Mouse (Mus musculus) heart, embryonic 12.5 days (tissue): ENCODE results near the gene Zfp82. TPM values are rescaled to one million over a fixed set of nuclear protein-coding genes. Genes with fewer than 3 reads are reported as not detected.

Experiments used
- ATAC-seq: fragments of 200-750 bp; cut with Nextera tagmentation; 2 replicates; pipeline ENCODE4 v1.8.0; 2017; ENCODE audit warnings: moderate TSS enrichment, moderate library complexity; ENCODE audit not compliant: insufficient number of reproducible peaks, low FRiP score
- H3K27ac ChIP-seq: fragments of 300-500 bp; sonication (generic); 2 replicates; pipeline ENCODE4 v1.5.1; 2016; ENCODE audit warnings: mild to moderate bottlenecking, moderate library complexity; ENCODE audit not compliant: poor library complexity, severe bottlenecking
- H3K27me3 ChIP-seq: fragments of 300-500 bp; sonication (generic); replicated peaks from 2 replicates; pipeline ENCODE4 v1.6.1; 2016; ENCODE audit warnings: mild to moderate bottlenecking, moderate library complexity
- H3K36me3 ChIP-seq: fragments of 300-500 bp; sonication (generic); 2 replicates; pipeline ENCODE4 v1.6.1; 2016; ENCODE audit warnings: mild to moderate bottlenecking, moderate library complexity
- H3K4me1 ChIP-seq: fragments of 300-500 bp; sonication (generic); replicated peaks from 2 replicates; pipeline ENCODE4 v1.6.1; 2016; ENCODE audit warnings: mild to moderate bottlenecking
- H3K4me2 ChIP-seq: fragments of 300-500 bp; sonication (generic); 2 replicates; pipeline ENCODE4 v1.6.1; 2016; ENCODE audit warnings: mild to moderate bottlenecking, moderate library complexity
- H3K4me3 ChIP-seq: fragments of 300-500 bp; sonication (generic); 2 replicates; pipeline ENCODE4 v1.5.1; 2016; ENCODE audit warnings: mild to moderate bottlenecking
- H3K9ac ChIP-seq: fragments of 300-500 bp; sonication (generic); 2 replicates; pipeline ENCODE4 v1.6.1; 2016; ENCODE audit warnings: mild to moderate bottlenecking, moderate library complexity
- H3K9me3 ChIP-seq: fragments of 300-500 bp; sonication (generic); replicated peaks from 2 replicates; pipeline ENCODE4 v1.6.1; 2016; ENCODE audit warnings: mild to moderate bottlenecking, moderate library complexity
- WGBS: fragments of 180-500 bp; shearing (Covaris S2); methylation state at CpG from one replicate; pipeline ENCODE4 v1.1.7; 2016; 5-methylcytosine and 5-hydroxymethylcytosine counted together
- polyA plus RNA-seq: library from polyadenylated mRNA; unstranded; fragments of >200 nt; fragmentation: Nextera tagmentation; extraction: Ambion mirVana; gene quantifications from 2 replicates; pipeline ENCODE4 v1.2.1, GENCODE M21; 2016

Zfp82 gene
- polyA plus RNA-seq, 1 experiment from 2014 or later, result 2.5 TPM

GRCm38 (mm10) chr7:30034331-30034730 is 38.4 kb downstream of the Zfp82 start:
- H3K9me3 ChIP-seq, result no peaks in the 10 kb centered on the region

GRCm38 (mm10) chr7:30031379-30031778 is 41.3 kb downstream of the Zfp82 start:
- Histone ChIP-seq H3K4me2 (no peak overlapping the region), H3K9ac (no peak overlapping the region), H3K9me3 (no peaks in the 10 kb centered on the region), H3K27me3 (no peaks in the 10 kb centered on the region), H3K27ac (no peak overlapping the region), H3K36me3 (peaks cover 22% of the 10 kb centered on the region), H3K4me1 (no peaks in the 10 kb centered on the region), H3K4me3 (no peak overlapping the region)
- 86% methylated on average over 3 of the region's 3 CpGs for WGBS
- ATAC-seq, result no peak

More at GRCm38 (mm10) chr7:30034331-30034730, 38.4 kb downstream of the Zfp82 start:
- no peaks in the 10 kb centered on the region for H3K27me3 ChIP-seq
- 87% methylated on average over 12 of the region's 12 CpGs for WGBS
- H3K4me1 ChIP-seq, result no peaks in the 10 kb centered on the region
- no peak overlapping the region for H3K4me2 ChIP-seq
- peaks cover 16% of the 10 kb centered on the region for H3K36me3 ChIP-seq
- no peak for ATAC-seq
- H3K4me3 ChIP-seq, result no peak overlapping the region
- no peak overlapping the region for H3K27ac ChIP-seq
- H3K9ac ChIP-seq, result no peak overlapping the region

- no peaks in the 10 kb centered on the region for H3K4me1 ChIP-seq
- H3K4me3 ChIP-seq, result no peak overlapping the region
- no peak for ATAC-seq
- no peaks in the 10 kb centered on the region for H3K9me3 ChIP-seq
- WGBS, result 42% methylated on average over 6 of the region's 6 CpGs
- H3K9ac ChIP-seq, result no peak overlapping the region
- peaks cover 26% of the 10 kb centered on the region for H3K36me3 ChIP-seq
- H3K27me3 ChIP-seq, result no peaks in the 10 kb centered on the region
- H3K27ac ChIP-seq, result no peak overlapping the region
- H3K4me2 ChIP-seq, result no peak overlapping the region
These were observed 42.0 kb downstream of the Zfp82 start for GRCm38 (mm10) chr7:30030677-30031076.

GRCm38 (mm10) chr7:30028572-30028971 is 44.1 kb downstream of the Zfp82 start:
- H3K27ac ChIP-seq, result no peak overlapping the region
- H3K9ac ChIP-seq, result no peak overlapping the region
- no peak overlapping the region for H3K4me3 ChIP-seq
- no peaks in the 10 kb centered on the region for H3K9me3 ChIP-seq
- H3K4me2 ChIP-seq, result no peak overlapping the region
- WGBS, result 80% methylated on average over 3 of the region's 3 CpGs
- H3K27me3 ChIP-seq, result no peaks in the 10 kb centered on the region
- H3K4me1 ChIP-seq, result no peaks in the 10 kb centered on the region
- H3K36me3 ChIP-seq, result peaks cover 45% of the 10 kb centered on the region
- ATAC-seq, result no peak

GRCm38 (mm10) chr7:30027331-30027730 is 45.4 kb downstream of the Zfp82 start:
- Histone ChIP-seq H3K4me2 (no peak overlapping the region), H3K4me1 (no peaks in the 10 kb centered on the region), H3K36me3 (peaks cover 57% of the 10 kb centered on the region), H3K27ac (no peak overlapping the region), H3K9ac (no peak overlapping the region), H3K4me3 (no peak overlapping the region), H3K9me3 (no peaks in the 10 kb centered on the region), H3K27me3 (no peaks in the 10 kb centered on the region)
- WGBS, result 84% methylated on average over 4 of the region's 4 CpGs
- no peak for ATAC-seq

- Histone ChIP-seq H3K27me3 (no peaks in the 10 kb centered on the region), H3K9me3 (no peaks in the 10 kb centered on the region), H3K27ac (no peak overlapping the region), H3K9ac (no peak overlapping the region), H3K4me2 (no peak overlapping the region), H3K4me3 (no peak overlapping the region), H3K4me1 (no peaks in the 10 kb centered on the region), H3K36me3 (peaks cover 76% of the 10 kb centered on the region)
- WGBS, result 78% methylated on average over 5 of the region's 5 CpGs
- no peak for ATAC-seq
These were observed 47.3 kb downstream of the Zfp82 start for GRCm38 (mm10) chr7:30025358-30025757.

GRCm38 (mm10) chr7:30023800-30024199 is 48.9 kb downstream of the Zfp82 start:
- Histone ChIP-seq H3K27me3 (no peaks in the 10 kb centered on the region), H3K9me3 (no peaks in the 10 kb centered on the region), H3K36me3 (peaks cover 89% of the 10 kb centered on the region), H3K4me1 (no peaks in the 10 kb centered on the region), H3K4me2 (no peak overlapping the region), H3K9ac (no peak overlapping the region), H3K4me3 (no peak overlapping the region), H3K27ac (no peak overlapping the region)
- 72% methylated on average over 8 of the region's 8 CpGs for WGBS
- ATAC-seq, result no peak

- H3K36me3 ChIP-seq, result peaks cover 90% of the 10 kb centered on the region
- no peak overlapping the region for H3K4me2 ChIP-seq
- no peak overlapping the region for H3K4me3 ChIP-seq
- H3K27ac ChIP-seq, result no peak overlapping the region
- no peak overlapping the region for H3K9ac ChIP-seq
- ATAC-seq, result no peak
- 92% methylated on average over 9 of the region's 9 CpGs for WGBS
- no peaks in the 10 kb centered on the region for H3K9me3 ChIP-seq
- H3K27me3 ChIP-seq, result no peaks in the 10 kb centered on the region
- no peaks in the 10 kb centered on the region for H3K4me1 ChIP-seq
These were observed 49.4 kb downstream of the Zfp82 start for GRCm38 (mm10) chr7:30023324-30023723.

GRCm38 (mm10) chr7:30019543-30019942 is 53.2 kb downstream of the Zfp82 start:
- H3K9me3 ChIP-seq, result no peaks in the 10 kb centered on the region
- H3K4me2 ChIP-seq, result no peak overlapping the region
- H3K9ac ChIP-seq, result no peak overlapping the region
- 83% methylated on average over 2 of the region's 2 CpGs for WGBS
- peaks cover 96% of the 10 kb centered on the region for H3K36me3 ChIP-seq
- no peak overlapping the region for H3K27ac ChIP-seq
- ATAC-seq, result no peak
- H3K4me1 ChIP-seq, result no peaks in the 10 kb centered on the region
- H3K27me3 ChIP-seq, result no peaks in the 10 kb centered on the region
- no peak overlapping the region for H3K4me3 ChIP-seq

- 88% methylated on average over 6 of the region's 6 CpGs for WGBS
- ATAC-seq, result no peak
- no peaks in the 10 kb centered on the region for H3K27me3 ChIP-seq
These were observed 55.5 kb downstream of the Zfp82 start for GRCm38 (mm10) chr7:30017226-30017625.

GRCm38 (mm10) chr7:30012956-30013363 is 59.7 kb downstream of the Zfp82 start:
- H3K9me3 ChIP-seq, result no peaks in the 10 kb centered on the region
- WGBS, result 86% methylated on average over 4 of the region's 4 CpGs
- no peak overlapping the region for H3K4me2 ChIP-seq
- H3K4me1 ChIP-seq, result 0 out of 2 replicates have a peak, but pooled peaks cover under 1% of the 10 kb centered on the region
- H3K27ac ChIP-seq, result no peak overlapping the region
- no peak overlapping the region for H3K4me3 ChIP-seq
- H3K36me3 ChIP-seq, result peaks cover 88% of the 10 kb centered on the region
- no peaks in the 10 kb centered on the region for H3K27me3 ChIP-seq
- H3K9ac ChIP-seq, result no peak overlapping the region
- ATAC-seq, result no peak

More at GRCm38 (mm10) chr7:30017226-30017625, 55.5 kb downstream of the Zfp82 start:
- Histone ChIP-seq H3K36me3 (peaks cover 92% of the 10 kb centered on the region), H3K27ac (no peak overlapping the region), H3K9ac (no peak overlapping the region), H3K9me3 (no peaks in the 10 kb centered on the region), H3K4me2 (no peak overlapping the region), H3K4me3 (no peak overlapping the region), H3K4me1 (no peaks in the 10 kb centered on the region)

- no peak for ATAC-seq
- 87% methylated on average over 10 of the region's 10 CpGs for WGBS
- no peak overlapping the region for H3K4me2 ChIP-seq
These were observed 62.0 kb downstream of the Zfp82 start for GRCm38 (mm10) chr7:30010551-30011195.

More at GRCm38 (mm10) chr7:30010551-30011195, 62.0 kb downstream of the Zfp82 start:
- H3K9ac ChIP-seq, result no peak overlapping the region
- H3K4me1 ChIP-seq, result 0 out of 2 replicates have a peak, but pooled peaks cover 6% of the 10 kb centered on the region
- no peak overlapping the region for H3K4me3 ChIP-seq
- H3K36me3 ChIP-seq, result peaks cover 85% of the 10 kb centered on the region
- no peaks in the 10 kb centered on the region for H3K27me3 ChIP-seq
- no peaks in the 10 kb centered on the region for H3K9me3 ChIP-seq
- H3K27ac ChIP-seq, result no peak overlapping the region
